Mouse (Mus musculus): Measurements from ENCODE around the gene Ctr9. TPM values are rescaled to one million over a fixed set of nuclear protein-coding genes. Genes with fewer than 3 reads are reported as not detected.

Ctr9 gene
- 47.8 and 57.1 TPM in 2 replicates for total RNA-seq (2017)

DNA sequence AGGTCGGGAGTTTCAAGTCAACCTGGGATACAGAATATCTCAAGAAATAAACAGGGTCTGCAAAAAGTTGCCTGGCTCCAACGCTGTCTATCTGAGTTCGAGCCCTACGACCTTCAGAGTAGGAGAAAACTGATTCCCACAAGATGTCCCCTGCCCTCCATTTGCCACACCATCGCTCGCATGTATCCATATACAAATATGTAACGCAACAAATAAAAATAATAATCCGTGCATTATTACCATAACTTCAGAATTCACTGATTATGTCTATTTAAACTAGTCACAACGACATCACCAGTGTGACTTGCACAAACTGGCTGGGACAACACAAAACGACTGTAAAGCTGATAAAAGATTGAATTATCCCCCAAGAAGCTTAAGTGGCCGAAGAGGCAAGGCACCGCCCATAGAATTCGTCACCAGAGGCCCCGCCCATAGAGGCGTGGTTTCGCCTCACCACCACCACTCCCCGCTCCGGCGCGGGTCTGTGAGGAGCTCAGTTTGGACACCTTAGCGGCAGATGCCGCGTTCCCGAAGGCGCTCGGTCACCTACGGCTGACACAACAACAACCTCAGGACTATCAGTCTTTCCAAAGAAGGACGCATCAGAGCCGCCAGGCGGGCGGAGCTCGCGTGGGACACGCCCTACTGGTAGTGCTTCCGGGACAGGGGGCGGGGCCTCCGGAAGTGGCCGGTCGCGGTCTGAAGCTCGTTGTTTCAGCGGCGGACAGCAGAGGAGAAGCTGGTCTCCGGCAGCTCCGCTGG, at the start of gene Ctr9:
Ctr9 (plus strand) TSS at position 671 of the 765 bp plus-strand sequence.
- peak; percentile 94 for ATAC-seq (ENCODE audit: extremely low read depth, insufficient number of reproducible peaks, low FRiP score, poor library complexity, severe bottlenecking)

GRCm38 (mm10) chr7:110981036-110981435, 47.7 kb upstream of the Ctr9 start:
- ATAC-seq (ENCODE audit: extremely low read depth, insufficient number of reproducible peaks, low FRiP score, poor library complexity, severe bottlenecking), result no peak

GRCm38 (mm10) chr7:110982053-110982705, 46.6 kb upstream of the Ctr9 start, which contains the start of gene Mrvi1:
Gene Mrvi1 (minus strand): TSS chr7:110982461.
- no peak for ATAC-seq (ENCODE audit: extremely low read depth, insufficient number of reproducible peaks, low FRiP score, poor library complexity, severe bottlenecking)

- 0 out of 2 replicates have a peak, but pooled peaks have one; percentile 42 for ATAC-seq (ENCODE audit: extremely low read depth, insufficient number of reproducible peaks, low FRiP score, poor library complexity, severe bottlenecking)
These were observed 46.0 kb upstream of the Ctr9 start for GRCm38 (mm10) chr7:110982764-110983163.

- ATAC-seq (ENCODE audit: extremely low read depth, insufficient number of reproducible peaks, low FRiP score, poor library complexity, severe bottlenecking), result no peak
These were observed 45.1 kb upstream of the Ctr9 start for GRCm38 (mm10) chr7:110983621-110984020.

GRCm38 (mm10) chr7:110985581-110986265, 43.0 kb upstream of the Ctr9 start:
- no peak for ATAC-seq (ENCODE audit: extremely low read depth, insufficient number of reproducible peaks, low FRiP score, poor library complexity, severe bottlenecking)

DNA sequence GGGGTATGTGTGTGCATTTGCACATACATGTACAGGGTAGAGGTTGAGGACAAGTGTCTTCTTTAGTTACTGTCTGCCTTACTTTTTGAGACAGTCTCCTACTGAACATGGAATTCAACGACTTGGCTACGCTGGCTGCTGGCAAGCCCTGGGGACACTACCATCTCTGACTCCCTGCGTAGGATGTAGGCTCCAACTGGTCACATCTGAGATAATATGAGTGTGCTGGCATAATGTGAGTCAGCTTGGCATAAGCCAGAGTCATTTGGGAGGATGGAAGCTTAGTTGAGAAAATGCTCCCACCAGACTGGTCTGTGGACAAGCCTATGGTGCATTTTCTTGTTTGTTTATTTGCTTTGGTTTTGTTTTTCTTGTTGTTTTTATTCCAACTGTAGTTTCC, 40.7 kb upstream of the Ctr9 start:
- ATAC-seq (ENCODE audit: extremely low read depth, insufficient number of reproducible peaks, low FRiP score, poor library complexity, severe bottlenecking), result no peak

DNA sequence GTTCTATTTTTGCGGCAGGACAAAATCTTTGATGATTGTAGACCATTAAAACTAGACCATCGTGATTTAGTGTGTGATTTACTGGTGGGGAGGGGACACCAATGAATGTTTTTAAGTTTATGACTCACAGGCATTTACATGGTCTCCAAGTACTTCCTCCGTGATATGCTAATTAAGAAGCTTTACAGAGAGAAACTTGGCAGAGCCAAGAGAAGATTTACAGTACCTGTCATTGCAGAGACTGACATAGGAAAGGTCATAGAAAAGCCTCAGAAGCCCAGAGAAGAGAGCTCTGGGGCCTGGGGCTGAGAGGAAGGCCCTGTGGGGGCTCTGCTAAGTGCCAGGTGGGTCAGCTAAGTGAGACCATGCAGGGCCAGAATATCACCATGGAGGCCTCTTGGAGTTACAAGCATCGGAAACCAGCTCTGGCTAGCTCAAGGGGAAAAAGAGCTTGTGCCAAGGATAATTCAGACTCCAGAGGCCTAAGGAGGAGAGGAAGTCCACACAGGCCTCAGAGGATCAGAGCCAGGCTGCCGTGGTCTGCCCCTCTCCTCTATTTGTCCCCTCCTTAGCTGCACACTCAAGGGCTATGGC, 39.4 kb upstream of the Ctr9 start:
- no peak for ATAC-seq (ENCODE audit: extremely low read depth, insufficient number of reproducible peaks, low FRiP score, poor library complexity, severe bottlenecking)

DNA sequence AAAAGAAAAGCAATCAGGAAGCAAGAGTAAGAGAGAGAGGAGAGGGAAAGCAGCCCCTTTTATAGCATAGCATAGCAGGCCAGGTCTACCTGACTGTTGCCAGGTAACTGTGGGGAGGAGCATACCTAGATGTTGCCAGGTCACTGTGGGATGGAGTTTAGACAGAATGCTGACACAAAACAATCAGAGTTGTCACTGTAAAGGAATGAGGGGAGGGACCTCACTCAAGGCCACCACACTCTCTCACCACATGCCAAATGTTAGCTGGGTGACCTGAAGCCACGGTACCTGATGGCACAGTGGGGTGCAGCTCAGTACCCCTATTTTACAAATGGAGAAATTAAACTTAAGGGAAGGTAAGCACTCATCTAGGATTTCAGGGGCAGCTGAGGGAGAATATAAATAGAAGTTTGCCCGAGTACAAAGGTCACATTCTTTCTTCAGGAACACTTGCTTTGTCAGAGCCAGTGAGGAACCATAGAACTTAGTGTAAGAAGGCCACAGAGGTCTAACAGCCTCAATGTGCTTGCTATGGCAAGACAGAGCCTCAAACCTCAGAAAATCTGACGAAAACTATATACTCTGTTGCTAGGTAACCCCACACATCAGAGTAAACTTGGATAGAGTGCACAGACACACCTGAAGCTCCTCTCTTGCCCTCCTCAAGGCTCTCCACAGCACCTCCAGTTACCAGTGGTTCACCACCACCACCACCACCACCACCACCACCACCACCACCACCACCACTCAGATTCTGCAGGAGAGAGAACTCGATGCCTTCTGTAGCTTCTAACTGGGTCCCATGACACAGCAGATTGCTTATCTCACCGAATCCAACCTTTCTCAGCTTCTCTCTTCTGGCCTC, 38.2 kb upstream of the Ctr9 start:
- no peak for ATAC-seq (ENCODE audit: extremely low read depth, insufficient number of reproducible peaks, low FRiP score, poor library complexity, severe bottlenecking)

DNA sequence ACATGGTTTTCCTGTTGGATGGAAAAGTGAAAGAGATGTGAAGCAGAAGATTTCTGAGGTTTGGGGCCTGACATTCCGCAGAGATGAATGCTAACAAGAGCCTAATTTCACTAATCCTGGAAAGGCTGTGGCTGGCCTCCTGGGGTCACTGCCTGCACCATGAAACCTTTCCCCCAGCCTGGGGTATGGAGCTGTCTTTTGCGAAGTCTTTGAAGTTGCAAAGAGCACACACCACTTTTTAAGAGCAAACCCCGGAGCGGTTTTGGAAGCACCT, 37.6 kb upstream of the Ctr9 start:
- ATAC-seq (ENCODE audit: extremely low read depth, insufficient number of reproducible peaks, low FRiP score, poor library complexity, severe bottlenecking), result no peak

DNA sequence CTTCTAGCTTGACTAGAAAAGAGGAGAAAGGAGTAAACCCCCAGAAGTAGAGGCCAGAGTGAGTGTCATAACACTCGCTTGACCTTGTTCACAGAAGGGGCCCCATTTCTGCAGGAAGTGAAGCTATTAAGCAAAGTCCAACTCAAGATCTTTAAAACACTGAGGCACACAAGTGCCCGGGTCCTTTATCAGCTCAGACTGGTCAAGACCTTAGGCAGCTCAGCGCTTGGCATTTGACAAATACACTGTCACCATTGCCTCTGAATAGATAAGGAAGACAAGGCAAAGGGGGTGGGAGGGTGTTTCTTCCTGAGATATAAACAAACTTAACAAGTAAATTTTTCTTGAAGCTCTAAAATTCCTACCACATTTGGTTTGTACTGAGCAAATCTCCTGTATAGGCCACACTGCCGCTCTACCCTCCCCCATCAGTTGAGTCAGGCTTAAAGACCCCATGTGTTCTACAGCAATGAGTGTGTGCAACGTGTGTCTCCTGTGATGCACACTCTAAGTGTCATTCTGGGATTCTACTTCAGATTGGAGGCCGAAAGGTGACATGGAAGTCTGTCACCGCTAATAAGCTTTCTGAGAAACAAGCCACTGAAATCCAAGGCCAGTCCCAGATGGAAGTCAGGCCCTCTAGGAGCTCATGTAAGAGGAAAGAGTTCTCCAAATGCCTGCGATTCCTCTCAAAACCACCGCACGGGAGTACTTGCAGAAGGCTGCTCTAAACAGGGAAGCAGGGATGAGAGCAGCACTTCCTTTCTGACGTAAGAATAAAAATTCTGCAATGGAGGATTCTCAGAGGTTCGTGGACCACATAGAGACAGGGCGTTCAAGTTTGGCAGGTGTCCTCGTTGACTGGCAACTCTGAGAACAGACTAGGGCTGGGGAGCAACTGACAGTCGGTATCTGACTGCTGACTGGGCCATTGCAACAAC, 29.6 kb upstream of the Ctr9 start:
- ATAC-seq (ENCODE audit: extremely low read depth, insufficient number of reproducible peaks, low FRiP score, poor library complexity, severe bottlenecking), result no peak

- no peak for ATAC-seq (ENCODE audit: extremely low read depth, insufficient number of reproducible peaks, low FRiP score, poor library complexity, severe bottlenecking)
These were observed 24.5 kb upstream of the Ctr9 start for GRCm38 (mm10) chr7:111004136-111004840.

DNA sequence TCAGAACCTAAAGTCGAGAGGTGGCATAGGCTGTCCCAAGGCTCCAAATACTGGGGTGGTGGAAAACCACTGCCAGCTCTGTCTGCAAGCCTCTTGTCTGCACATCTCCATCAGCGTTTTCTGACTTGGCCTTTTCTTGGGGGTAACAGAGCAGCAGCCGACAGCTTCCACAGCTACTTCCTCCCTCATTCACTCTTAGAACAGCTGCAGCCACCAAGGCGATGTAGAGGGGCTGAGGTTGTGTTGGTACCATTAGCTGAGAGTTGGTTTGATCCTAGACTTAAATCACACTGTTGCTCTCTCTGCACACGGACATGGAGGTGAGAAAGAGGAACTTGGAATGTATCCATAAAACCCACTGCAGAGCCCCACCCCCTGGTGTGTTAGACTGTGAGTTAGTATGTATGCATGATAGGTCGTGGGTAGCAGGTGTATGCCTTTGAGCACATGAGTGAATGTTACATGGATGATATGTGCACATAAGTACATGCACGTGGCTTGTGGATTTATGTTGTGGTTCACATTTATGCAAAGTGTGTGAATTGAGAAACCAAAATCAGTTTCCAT, 14.6 kb upstream of the Ctr9 start:
- ATAC-seq (ENCODE audit: extremely low read depth, insufficient number of reproducible peaks, low FRiP score, poor library complexity, severe bottlenecking), result peak; percentile 21; the same call in 1 of the 2 replicates

GRCm38 (mm10) chr7:111014893-111015292, 13.9 kb upstream of the Ctr9 start:
- ATAC-seq (ENCODE audit: extremely low read depth, insufficient number of reproducible peaks, low FRiP score, poor library complexity, severe bottlenecking), result peak; percentile 93

- no peak for ATAC-seq (ENCODE audit: extremely low read depth, insufficient number of reproducible peaks, low FRiP score, poor library complexity, severe bottlenecking)
These were observed 13.0 kb upstream of the Ctr9 start for GRCm38 (mm10) chr7:111015731-111016130.

GRCm38 (mm10) chr7:111016921-111017320, 11.8 kb upstream of the Ctr9 start:
- ATAC-seq (ENCODE audit: extremely low read depth, insufficient number of reproducible peaks, low FRiP score, poor library complexity, severe bottlenecking), result no peak

- no peak for ATAC-seq (ENCODE audit: extremely low read depth, insufficient number of reproducible peaks, low FRiP score, poor library complexity, severe bottlenecking)
These were observed 7.9 kb upstream of the Ctr9 start for GRCm38 (mm10) chr7:111020814-111021213.
